Mouse (Mus musculus): ENCODE measurements around the gene Cbfa2t2. TPM values are rescaled to one million over a fixed set of nuclear protein-coding genes. Genes with fewer than 3 reads are reported as not detected.
A peak's percentile ranks its signal among the peaks of the same experiment; 100 is the strongest.

The Cbfa2t2 gene
- total and polyA plus RNA-seq, 2 experiments from 2014 or later: 31.9 to 41.8 TPM

DNA sequence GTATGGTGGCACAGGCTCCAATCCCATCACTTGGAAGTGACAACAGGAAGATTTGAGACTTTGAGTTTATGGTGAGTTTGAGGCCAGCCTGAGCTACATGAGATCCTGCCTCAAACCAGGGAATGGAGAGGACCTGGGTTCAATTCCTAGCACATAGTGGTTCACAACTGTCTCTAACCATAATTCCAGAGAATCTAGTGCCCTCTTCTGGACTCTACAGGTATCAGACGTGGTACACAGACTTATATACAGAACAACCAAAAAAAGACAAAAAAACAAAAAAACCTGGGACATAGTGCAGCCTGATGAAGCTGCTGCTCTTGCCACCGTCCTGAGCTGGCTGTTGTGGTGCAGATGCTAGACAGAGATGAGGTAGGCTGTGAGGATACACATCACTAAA is 105.3 kb downstream of the Cbfa2t2 start:
- ATAC-seq (no peak), DNase-seq (no peak)
- H3K9me3 ChIP-seq (ENCODE audit: low read length): no peaks in the 10 kb centered on the region
- H3K4me3 ChIP-seq (ENCODE audit: low read depth, low read length): no peak overlapping the region
- no peak overlapping the region for H3K4me2 ChIP-seq (ENCODE audit: low read depth)
- no peaks in the 10 kb centered on the region for H3K27me3 ChIP-seq (ENCODE audit: insufficient read depth, low read length)
- peak; percentile 10; the same call in 1 of the 2 replicates for TF ChIP-seq CTCF (IDR thresholded peaks at IDR 0.05; ENCODE audit: low read depth)
- peaks cover 10% of the 10 kb centered on the region; the same call in 1 of the 2 replicates for H3K4me1 ChIP-seq (ENCODE audit: insufficient read depth)
- 89% methylated on average over 2 of the region's 2 CpGs for WGBS
- peaks cover 6% of the 10 kb centered on the region for H3K36me3 ChIP-seq (ENCODE audit: insufficient read depth)
- no peak overlapping the region for H3K9ac ChIP-seq
- no peak overlapping the region for H3K27ac ChIP-seq (ENCODE audit: low read depth, low read length)

- no peak overlapping the region for H3K4me3 ChIP-seq (ENCODE audit: low read depth, low read length)
- H3K9me3 ChIP-seq (ENCODE audit: low read length): no peaks in the 10 kb centered on the region
- no peaks in the 10 kb centered on the region for H3K36me3 ChIP-seq (ENCODE audit: insufficient read depth)
- no peaks in the 10 kb centered on the region for H3K27me3 ChIP-seq (ENCODE audit: insufficient read depth, low read length)
- peak; percentile 79 for DNase-seq
- TF ChIP-seq CTCF (IDR thresholded peaks at IDR 0.05; ENCODE audit: low read depth): 0 out of 2 replicates have a peak, but pooled peaks have one; percentile 9
- H3K9ac ChIP-seq: no peak overlapping the region
- ATAC-seq: peak; percentile 86
- peaks cover 3% of the 10 kb centered on the region; the same call in 1 of the 2 replicates for H3K4me1 ChIP-seq (ENCODE audit: insufficient read depth)
- H3K27ac ChIP-seq (ENCODE audit: low read depth, low read length): peak overlapping the region; percentile 68
- no peak overlapping the region for H3K4me2 ChIP-seq (ENCODE audit: low read depth)
- 51% methylated on average over 9 of the region's 9 CpGs for WGBS
Observed at GRCm38 (mm10) chr2:154543567-154544347, 107.5 kb downstream of the Cbfa2t2 start.

- WGBS: 92% methylated on average over 10 of the region's 10 CpGs
- TF ChIP-seq CTCF (IDR thresholded peaks at IDR 0.05; ENCODE audit: low read depth): no peak
Observed at GRCm38 (mm10) chr2:154546711-154547110, 110.4 kb downstream of the Cbfa2t2 start, which contains the start of gene 1700003F12Rik. Gene 1700003F12Rik (plus strand): TSS chr2:154547085.

DNA sequence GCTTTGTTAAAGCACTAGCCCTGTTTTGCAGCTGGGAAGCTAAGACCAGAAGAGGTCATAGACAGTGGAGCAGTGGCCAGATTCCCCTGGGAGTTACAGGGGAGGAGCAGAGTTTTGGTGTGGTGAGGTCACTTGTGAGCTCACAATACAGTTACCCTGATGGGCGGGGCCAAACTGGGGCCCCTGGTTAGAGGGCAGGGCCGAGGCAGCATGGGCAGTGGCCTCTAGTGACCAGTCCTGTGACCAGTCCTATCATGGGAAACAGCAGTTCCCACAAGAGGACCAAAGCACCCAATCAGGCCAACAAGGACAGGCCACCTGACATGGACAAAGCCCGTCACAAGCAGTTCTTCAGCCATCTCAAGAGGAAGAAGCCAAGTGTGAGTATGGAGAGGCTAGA is 112.4 kb downstream of the Cbfa2t2 start:
- Histone ChIP-seq H3K36me3 (ENCODE audit: insufficient read depth) (no peaks in the 10 kb centered on the region), H3K9ac (no peak overlapping the region), H3K27ac (ENCODE audit: low read depth, low read length) (no peak overlapping the region), H3K4me1 (ENCODE audit: insufficient read depth) (peaks cover 16% of the 10 kb centered on the region; the same call in 1 of the 2 replicates), H3K9me3 (ENCODE audit: low read length) (no peaks in the 10 kb centered on the region), H3K4me3 (ENCODE audit: low read depth, low read length) (no peak overlapping the region), H3K27me3 (ENCODE audit: insufficient read depth, low read length) (no peaks in the 10 kb centered on the region), H3K4me2 (ENCODE audit: low read depth) (no peak overlapping the region)
- ATAC-seq: no peak
- TF ChIP-seq CTCF (IDR thresholded peaks at IDR 0.05; ENCODE audit: low read depth): no peak
- 53% methylated on average over 3 of the region's 3 CpGs for WGBS
- no peak for DNase-seq

More at GRCm38 (mm10) chr2:154546711-154547110, 110.4 kb downstream of the Cbfa2t2 start, which contains the start of gene 1700003F12Rik:
- DNase-seq (no peak), ATAC-seq (no peak)
- Histone ChIP-seq H3K9me3 (ENCODE audit: low read length) (no peaks in the 10 kb centered on the region), H3K27me3 (ENCODE audit: insufficient read depth, low read length) (no peaks in the 10 kb centered on the region), H3K4me2 (ENCODE audit: low read depth) (no peak within 1 kb of the TSS), H3K9ac (no peak within 1 kb of the TSS), H3K4me1 (ENCODE audit: insufficient read depth) (peaks cover 10% of the 10 kb centered on the region; the same call in 1 of the 2 replicates), H3K36me3 (ENCODE audit: insufficient read depth) (no peaks in the 10 kb centered on the region), H3K27ac (ENCODE audit: low read depth, low read length) (no peak within 1 kb of the TSS), H3K4me3 (ENCODE audit: low read depth, low read length) (no peak within 1 kb of the TSS)

- 8% methylated on average over 48 of the region's 48 CpGs for WGBS
- peak overlapping the region; percentile 84 for H3K4me2 ChIP-seq (ENCODE audit: low read depth)
- peaks cover 16% of the 10 kb centered on the region; the same call in 1 of the 2 replicates for H3K4me1 ChIP-seq (ENCODE audit: insufficient read depth)
- H3K27ac ChIP-seq (ENCODE audit: low read depth, low read length): 0 out of 2 replicates have a peak overlapping the region, but pooled peaks have one; percentile 15
- H3K9ac ChIP-seq: peak overlapping the region; percentile 51
- TF ChIP-seq CTCF (IDR thresholded peaks at IDR 0.05; ENCODE audit: low read depth): no peak
- peak; percentile 61 for ATAC-seq
- DNase-seq: peak; percentile 78
- H3K27me3 ChIP-seq (ENCODE audit: insufficient read depth, low read length): no peaks in the 10 kb centered on the region
- no peaks in the 10 kb centered on the region for H3K9me3 ChIP-seq (ENCODE audit: low read length)
- H3K4me3 ChIP-seq (ENCODE audit: low read depth, low read length): peak overlapping the region; percentile 35
- H3K36me3 ChIP-seq (ENCODE audit: insufficient read depth): no peaks in the 10 kb centered on the region
Observed at GRCm38 (mm10) chr2:154549127-154549885, 113.0 kb downstream of the Cbfa2t2 start.

DNA sequence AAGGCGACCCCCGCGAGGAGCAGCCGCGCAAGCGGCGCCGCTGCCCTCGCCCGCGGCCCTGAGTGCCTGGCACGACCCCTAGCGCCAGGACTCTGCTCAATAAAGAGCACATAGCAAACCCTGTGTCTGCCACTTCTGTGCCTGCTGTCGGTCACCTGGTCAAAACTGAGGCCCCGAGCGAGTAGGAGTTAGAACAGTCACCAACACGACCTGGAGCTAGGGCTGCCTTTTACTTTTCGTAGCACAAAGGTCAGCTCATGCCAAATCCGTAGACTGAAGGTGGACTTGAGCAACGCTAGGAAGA is 113.6 kb downstream of the Cbfa2t2 start:
- Histone ChIP-seq H3K27me3 (ENCODE audit: insufficient read depth, low read length) (no peaks in the 10 kb centered on the region), H3K9ac (peak overlapping the region; percentile 51), H3K4me1 (ENCODE audit: insufficient read depth) (peaks cover 16% of the 10 kb centered on the region; the same call in 1 of the 2 replicates), H3K4me3 (ENCODE audit: low read depth, low read length) (peak overlapping the region; percentile 35), H3K27ac (ENCODE audit: low read depth, low read length) (no peak overlapping the region), H3K4me2 (ENCODE audit: low read depth) (peak overlapping the region; percentile 84), H3K36me3 (ENCODE audit: insufficient read depth) (no peaks in the 10 kb centered on the region), H3K9me3 (ENCODE audit: low read length) (no peaks in the 10 kb centered on the region)
- DNase-seq (no peak), ATAC-seq (no peak)
- WGBS: 15% methylated on average over 20 of the region's 20 CpGs
- peak; percentile 46 for TF ChIP-seq CTCF (IDR thresholded peaks at IDR 0.05; ENCODE audit: low read depth)

All from forebrain, postnatal 0 days (tissue).